Mouse (Mus musculus): ENCODE measurements around the gene Tec. TPM values are rescaled to one million over a fixed set of nuclear protein-coding genes. Genes with fewer than 3 reads are reported as not detected.

Tec gene
- polyA plus RNA-seq, 1 experiment from 2014 or later: 5.2 TPM

GRCm38 (mm10) chr5:72725404-72725803, 142.9 kb downstream of the Tec start:
- ATAC-seq (ENCODE audit: insufficient number of reproducible peaks, insufficient read depth, low FRiP score, low read depth): no peak
- Histone ChIP-seq H3K4me1 (ENCODE audit: control insufficient read depth, insufficient read depth, low read length) (no peaks in the 10 kb centered on the region), H3K4me2 (replicated peaks; ENCODE audit: low read depth, low read length) (no peak overlapping the region), H3K9me3 (ENCODE audit: control insufficient read depth, low read depth, low read length) (no peaks in the 10 kb centered on the region), H3K9ac (replicated peaks; ENCODE audit: low read depth, low read length) (no peak overlapping the region), H3K4me3 (ENCODE audit: low read depth, low read length) (no peak overlapping the region), H3K36me3 (ENCODE audit: control insufficient read depth, insufficient read depth, low read length) (no peaks in the 10 kb centered on the region), H3K27ac (ENCODE audit: low read length) (no peak overlapping the region), H3K27me3 (ENCODE audit: control insufficient read depth, insufficient read depth, low read length) (no peaks in the 10 kb centered on the region)
- 72% methylated on average over 3 of the region's 3 CpGs for WGBS

- Histone ChIP-seq H3K9ac (replicated peaks; ENCODE audit: low read depth, low read length) (no peak overlapping the region), H3K9me3 (ENCODE audit: control insufficient read depth, low read depth, low read length) (no peaks in the 10 kb centered on the region), H3K36me3 (ENCODE audit: control insufficient read depth, insufficient read depth, low read length) (no peaks in the 10 kb centered on the region), H3K27me3 (ENCODE audit: control insufficient read depth, insufficient read depth, low read length) (no peaks in the 10 kb centered on the region), H3K4me3 (ENCODE audit: low read depth, low read length) (no peak overlapping the region), H3K4me2 (replicated peaks; ENCODE audit: low read depth, low read length) (no peak overlapping the region), H3K4me1 (ENCODE audit: control insufficient read depth, insufficient read depth, low read length) (no peaks in the 10 kb centered on the region), H3K27ac (ENCODE audit: low read length) (no peak overlapping the region)
- WGBS: 75% methylated on average over 2 of the region's 2 CpGs
- no peak for ATAC-seq (ENCODE audit: insufficient number of reproducible peaks, insufficient read depth, low FRiP score, low read depth)
Observed at GRCm38 (mm10) chr5:72723429-72723828, 144.9 kb downstream of the Tec start.

GRCm38 (mm10) chr5:72720587-72720986, 147.7 kb downstream of the Tec start:
- H3K4me1 ChIP-seq (ENCODE audit: control insufficient read depth, insufficient read depth, low read length): no peaks in the 10 kb centered on the region
- H3K9ac ChIP-seq (replicated peaks; ENCODE audit: low read depth, low read length): no peak overlapping the region
- ATAC-seq (ENCODE audit: insufficient number of reproducible peaks, insufficient read depth, low FRiP score, low read depth): no peak
- no peak overlapping the region for H3K27ac ChIP-seq (ENCODE audit: low read length)
- WGBS: 63% methylated on average over 7 of the region's 7 CpGs
- H3K27me3 ChIP-seq (ENCODE audit: control insufficient read depth, insufficient read depth, low read length): no peaks in the 10 kb centered on the region
- no peaks in the 10 kb centered on the region for H3K36me3 ChIP-seq (ENCODE audit: control insufficient read depth, insufficient read depth, low read length)
- H3K4me3 ChIP-seq (ENCODE audit: low read depth, low read length): no peak overlapping the region
- no peaks in the 10 kb centered on the region for H3K9me3 ChIP-seq (ENCODE audit: control insufficient read depth, low read depth, low read length)
- no peak overlapping the region for H3K4me2 ChIP-seq (replicated peaks; ENCODE audit: low read depth, low read length)

GRCm38 (mm10) chr5:72710572-72711278, 157.6 kb downstream of the Tec start:
- Histone ChIP-seq H3K27me3 (ENCODE audit: control insufficient read depth, insufficient read depth, low read length) (no peaks in the 10 kb centered on the region), H3K4me1 (ENCODE audit: control insufficient read depth, insufficient read depth, low read length) (no peaks in the 10 kb centered on the region), H3K36me3 (ENCODE audit: control insufficient read depth, insufficient read depth, low read length) (no peaks in the 10 kb centered on the region), H3K9me3 (ENCODE audit: control insufficient read depth, low read depth, low read length) (no peaks in the 10 kb centered on the region), H3K27ac (ENCODE audit: low read length) (no peak overlapping the region), H3K4me3 (ENCODE audit: low read depth, low read length) (no peak overlapping the region), H3K9ac (replicated peaks; ENCODE audit: low read depth, low read length) (no peak overlapping the region), H3K4me2 (replicated peaks; ENCODE audit: low read depth, low read length) (no peak overlapping the region)
- 26% methylated on average over 4 of the region's 4 CpGs for WGBS
- ATAC-seq (ENCODE audit: insufficient number of reproducible peaks, insufficient read depth, low FRiP score, low read depth): no peak

- WGBS: 87% methylated on average over 9 of the region's 9 CpGs
- no peak overlapping the region for H3K9ac ChIP-seq (replicated peaks; ENCODE audit: low read depth, low read length)
- no peaks in the 10 kb centered on the region for H3K4me1 ChIP-seq (ENCODE audit: control insufficient read depth, insufficient read depth, low read length)
- no peak for ATAC-seq (ENCODE audit: insufficient number of reproducible peaks, insufficient read depth, low FRiP score, low read depth)
- H3K4me3 ChIP-seq (ENCODE audit: low read depth, low read length): no peak overlapping the region
- no peak overlapping the region for H3K27ac ChIP-seq (ENCODE audit: low read length)
- H3K9me3 ChIP-seq (ENCODE audit: control insufficient read depth, low read depth, low read length): no peaks in the 10 kb centered on the region
- no peak overlapping the region for H3K4me2 ChIP-seq (replicated peaks; ENCODE audit: low read depth, low read length)
- no peaks in the 10 kb centered on the region for H3K36me3 ChIP-seq (ENCODE audit: control insufficient read depth, insufficient read depth, low read length)
- H3K27me3 ChIP-seq (ENCODE audit: control insufficient read depth, insufficient read depth, low read length): no peaks in the 10 kb centered on the region
Observed at GRCm38 (mm10) chr5:72709976-72710375, 158.3 kb downstream of the Tec start.

- Histone ChIP-seq H3K27ac (ENCODE audit: low read length) (no peak overlapping the region), H3K27me3 (ENCODE audit: control insufficient read depth, insufficient read depth, low read length) (no peaks in the 10 kb centered on the region), H3K4me1 (ENCODE audit: control insufficient read depth, insufficient read depth, low read length) (no peaks in the 10 kb centered on the region), H3K9me3 (ENCODE audit: control insufficient read depth, low read depth, low read length) (no peaks in the 10 kb centered on the region), H3K9ac (replicated peaks; ENCODE audit: low read depth, low read length) (no peak overlapping the region), H3K36me3 (ENCODE audit: control insufficient read depth, insufficient read depth, low read length) (no peaks in the 10 kb centered on the region), H3K4me3 (ENCODE audit: low read depth, low read length) (no peak overlapping the region), H3K4me2 (replicated peaks; ENCODE audit: low read depth, low read length) (no peak overlapping the region)
- ATAC-seq (ENCODE audit: insufficient number of reproducible peaks, insufficient read depth, low FRiP score, low read depth): no peak
- WGBS: 74% methylated on average over 13 of the region's 13 CpGs
Observed at GRCm38 (mm10) chr5:72709451-72709850, 158.8 kb downstream of the Tec start.

- Histone ChIP-seq H3K27ac (ENCODE audit: low read length) (no peak overlapping the region), H3K4me3 (ENCODE audit: low read depth, low read length) (no peak overlapping the region), H3K4me2 (replicated peaks; ENCODE audit: low read depth, low read length) (no peak overlapping the region), H3K9ac (replicated peaks; ENCODE audit: low read depth, low read length) (no peak overlapping the region), H3K36me3 (ENCODE audit: control insufficient read depth, insufficient read depth, low read length) (no peaks in the 10 kb centered on the region), H3K27me3 (ENCODE audit: control insufficient read depth, insufficient read depth, low read length) (no peaks in the 10 kb centered on the region), H3K4me1 (ENCODE audit: control insufficient read depth, insufficient read depth, low read length) (no peaks in the 10 kb centered on the region), H3K9me3 (ENCODE audit: control insufficient read depth, low read depth, low read length) (no peaks in the 10 kb centered on the region)
- 60% methylated on average over 10 of the region's 10 CpGs for WGBS
- ATAC-seq (ENCODE audit: insufficient number of reproducible peaks, insufficient read depth, low FRiP score, low read depth): no peak
Observed at GRCm38 (mm10) chr5:72706722-72707121, 161.6 kb downstream of the Tec start.

- no peak overlapping the region for H3K27ac ChIP-seq (ENCODE audit: low read length)
Observed at GRCm38 (mm10) chr5:72706095-72706494, 162.2 kb downstream of the Tec start.

More at GRCm38 (mm10) chr5:72706095-72706494, 162.2 kb downstream of the Tec start:
- no peak for ATAC-seq (ENCODE audit: insufficient number of reproducible peaks, insufficient read depth, low FRiP score, low read depth)
- WGBS: 55% methylated on average over 10 of the region's 10 CpGs
- no peaks in the 10 kb centered on the region for H3K36me3 ChIP-seq (ENCODE audit: control insufficient read depth, insufficient read depth, low read length)
- no peak overlapping the region for H3K4me2 ChIP-seq (replicated peaks; ENCODE audit: low read depth, low read length)
- H3K4me1 ChIP-seq (ENCODE audit: control insufficient read depth, insufficient read depth, low read length): no peaks in the 10 kb centered on the region
- no peak overlapping the region for H3K9ac ChIP-seq (replicated peaks; ENCODE audit: low read depth, low read length)
- H3K27me3 ChIP-seq (ENCODE audit: control insufficient read depth, insufficient read depth, low read length): no peaks in the 10 kb centered on the region
- no peak overlapping the region for H3K4me3 ChIP-seq (ENCODE audit: low read depth, low read length)
- H3K9me3 ChIP-seq (ENCODE audit: control insufficient read depth, low read depth, low read length): no peaks in the 10 kb centered on the region

All from stomach, embryonic 14.5 days (tissue).